Mouse (Mus musculus) cerebellum, adult 8-10 months (tissue): ENCODE results near the gene Phactr1.

ENCODE experiments used
- DNase-seq: peaks from one replicate; pipeline ENCODE4 v3.0.0; 2022

Phactr1 gene

DNA sequence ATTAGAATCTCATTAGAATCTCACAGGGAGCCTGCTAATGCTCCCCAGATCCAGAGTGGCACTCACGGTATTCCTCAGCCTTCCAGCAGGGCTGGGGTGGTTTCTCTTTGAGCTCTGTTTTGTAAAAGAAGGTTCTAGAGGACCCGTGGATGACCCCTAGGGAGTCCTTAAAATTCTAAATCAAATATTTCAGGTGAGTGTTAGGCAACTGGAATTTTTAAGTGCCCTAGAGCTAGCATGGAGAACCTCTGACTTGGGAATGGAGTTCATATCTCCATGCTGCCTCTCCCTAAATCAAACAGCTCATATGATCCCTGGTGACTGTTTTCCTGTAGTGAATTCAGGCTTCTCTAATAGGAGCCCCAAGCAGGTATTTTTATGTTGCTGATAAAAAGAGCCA is 197.9 kb downstream of the Phactr1 start:
- no peak for DNase-seq

DNA sequence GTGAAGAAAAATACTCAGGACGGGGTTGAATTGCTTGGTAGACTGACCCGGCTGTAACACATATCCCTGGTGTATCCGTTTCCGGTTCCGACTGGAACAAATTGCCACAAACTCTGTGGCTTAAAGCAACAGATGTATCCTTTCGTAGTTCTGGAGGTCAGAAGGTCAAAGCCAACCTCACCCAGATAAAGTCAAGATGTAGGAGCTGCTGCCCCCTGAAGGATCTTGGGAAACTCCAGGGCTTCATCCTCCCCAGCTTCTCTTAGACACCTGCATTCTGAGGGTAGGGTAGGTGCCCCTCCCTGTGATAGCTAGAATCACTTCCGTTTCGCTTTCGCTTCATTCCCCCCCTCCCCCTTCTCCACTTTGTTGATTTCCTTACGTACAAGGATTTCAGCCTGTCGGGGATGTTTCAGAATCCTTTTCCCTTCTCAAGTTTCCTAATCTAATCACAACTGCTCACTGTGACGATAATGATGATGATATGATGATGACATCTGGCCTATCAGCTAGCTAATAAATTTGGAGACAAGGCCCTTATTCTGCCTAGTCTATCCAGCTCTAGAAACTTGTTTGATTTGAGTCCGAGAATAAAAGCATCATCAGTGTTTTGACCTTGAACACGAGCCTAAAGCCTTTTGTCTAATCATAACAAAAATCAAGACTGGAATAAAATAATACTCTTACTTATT is 203.8 kb downstream of the Phactr1 start:
- DNase-seq = no peak

DNA sequence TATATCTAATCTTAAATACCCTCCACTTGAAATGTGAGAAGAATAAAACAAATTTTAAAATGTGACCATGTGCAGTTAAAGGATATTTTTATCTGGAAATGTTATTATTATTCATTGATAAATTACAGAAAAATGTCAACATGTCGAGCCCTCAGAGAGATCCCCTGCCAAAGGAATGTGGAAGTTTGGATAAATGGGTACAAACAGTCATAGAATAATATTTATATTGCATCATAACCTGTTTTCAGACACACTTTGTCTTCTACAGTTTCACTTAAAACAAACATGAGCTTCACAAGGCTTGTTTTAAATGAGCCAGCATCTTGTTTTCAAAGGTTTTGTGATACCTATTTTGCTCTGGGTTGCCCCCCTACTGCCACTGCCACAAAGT is 204.3 kb downstream of the Phactr1 start:
- no peak for DNase-seq

DNA sequence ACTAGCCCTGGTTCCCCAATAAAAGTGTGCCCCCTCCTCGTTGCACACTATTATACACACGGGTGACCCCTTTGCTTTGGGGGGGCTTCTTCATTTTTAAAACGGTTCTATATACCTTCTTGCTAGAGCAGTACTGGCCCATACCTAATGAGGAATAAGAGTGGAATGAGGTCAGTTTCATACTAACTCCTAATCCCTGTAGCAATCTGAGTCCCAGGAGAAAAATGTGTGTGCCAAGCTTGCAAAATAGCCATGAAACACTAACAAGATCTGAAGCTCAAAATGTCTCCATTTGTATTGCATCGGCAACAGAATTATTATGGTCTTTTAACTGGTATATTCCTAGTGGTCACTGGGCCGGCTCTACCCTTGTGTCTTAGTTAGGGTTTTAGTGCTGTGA is 207.3 kb downstream of the Phactr1 start:
- DNase-seq = no peak

DNA sequence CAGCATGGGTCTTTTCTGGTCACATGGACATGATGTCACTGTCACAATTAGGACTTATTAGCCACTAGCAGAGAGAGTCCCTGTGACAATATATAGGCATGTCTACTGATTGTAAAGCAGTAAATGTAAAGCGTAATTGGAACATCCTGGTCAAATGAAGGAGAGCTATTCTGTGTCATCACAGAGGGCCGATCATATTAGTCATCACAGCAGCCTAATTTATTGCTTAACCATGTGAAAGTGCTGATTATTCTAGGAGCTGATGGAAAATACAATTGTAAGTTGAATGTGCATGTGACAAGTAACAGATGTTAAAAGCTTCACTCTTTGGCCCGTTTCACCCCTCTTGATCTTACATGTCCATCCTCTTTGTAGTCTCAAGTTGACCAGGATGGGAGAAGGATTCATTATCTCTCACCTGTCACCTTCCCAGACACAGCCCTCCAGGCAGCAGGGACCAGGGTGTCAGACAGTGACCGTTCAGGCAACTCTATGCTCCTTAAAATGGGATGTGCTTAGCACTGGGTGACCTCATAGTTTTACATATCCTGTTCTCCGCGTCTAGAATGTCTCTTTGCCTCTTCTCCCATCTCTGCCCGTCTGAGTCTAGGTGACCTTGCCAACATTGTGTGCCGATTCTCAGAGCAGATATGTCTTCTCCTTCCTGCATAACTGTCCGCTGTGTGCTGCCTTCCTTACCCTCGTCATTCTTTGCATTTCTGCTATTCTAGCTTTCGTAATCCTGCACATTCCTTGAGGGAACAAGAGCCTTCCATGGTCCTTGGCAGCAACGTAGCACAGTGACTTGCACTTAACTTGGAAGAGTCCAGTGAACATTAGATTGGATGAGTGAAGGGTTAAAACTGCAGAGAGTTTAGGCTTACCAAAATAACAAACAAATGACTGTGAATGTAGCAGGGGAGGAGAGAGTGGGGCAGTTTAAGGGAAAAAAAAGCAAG is 209.4 kb downstream of the Phactr1 start:
- DNase-seq = no peak

DNA sequence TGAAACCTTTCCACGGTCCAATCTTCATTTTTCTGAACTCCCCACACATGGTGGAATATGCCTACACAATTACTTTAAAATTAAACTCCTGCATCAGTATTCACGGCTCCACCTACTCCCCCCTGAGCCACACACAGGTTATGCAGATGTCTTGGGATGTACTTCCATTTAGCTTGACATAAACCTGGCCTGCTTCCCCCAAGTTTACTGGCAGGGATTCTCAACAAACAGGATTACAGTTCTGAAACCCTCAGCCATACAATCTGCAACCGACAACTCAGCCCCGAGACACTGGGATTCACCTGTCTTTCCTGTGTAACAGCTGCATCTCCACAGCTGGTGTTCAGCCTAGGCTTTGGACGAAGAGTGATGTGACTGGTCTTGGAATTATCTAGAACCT is 210.2 kb downstream of the Phactr1 start:
- no peak for DNase-seq

DNA sequence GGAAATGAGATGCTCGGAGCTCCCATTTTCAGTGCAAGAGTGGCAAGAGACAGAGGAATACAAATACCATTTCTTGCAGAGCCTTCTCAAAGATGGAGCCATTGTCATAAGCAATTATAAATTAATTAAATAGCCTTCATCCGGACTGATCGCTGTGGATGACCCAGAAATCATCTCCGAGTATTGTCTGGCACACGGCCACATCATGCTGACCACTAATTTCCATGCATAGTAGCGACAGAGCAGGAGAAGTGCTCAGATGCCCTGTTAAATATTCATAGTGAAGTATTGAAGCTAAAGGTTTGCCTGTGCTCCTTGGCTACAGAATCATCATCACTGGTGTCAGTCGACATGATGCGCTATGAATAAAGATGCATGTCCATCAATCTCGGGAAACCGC is 213.6 kb downstream of the Phactr1 start:
- no peak for DNase-seq

DNA sequence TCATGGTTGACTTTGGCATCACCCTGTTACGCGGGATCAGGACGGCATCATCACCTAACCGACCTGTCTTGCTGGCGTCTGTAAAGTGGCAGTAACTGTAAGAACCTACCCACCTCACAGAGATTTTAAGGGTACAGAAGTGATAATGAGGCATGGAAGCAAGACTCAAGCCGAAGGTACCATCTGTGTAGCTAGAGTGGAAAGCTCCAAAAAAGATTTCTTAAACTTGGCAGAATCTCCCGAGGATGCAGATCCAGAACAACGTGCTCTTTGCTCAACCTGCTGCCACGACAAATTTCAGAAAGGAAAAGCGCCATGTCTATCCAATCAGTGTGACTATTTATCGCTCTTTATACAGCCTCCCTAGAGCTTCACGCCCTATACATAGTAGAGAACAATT is 214.2 kb downstream of the Phactr1 start:
- no peak for DNase-seq

DNA sequence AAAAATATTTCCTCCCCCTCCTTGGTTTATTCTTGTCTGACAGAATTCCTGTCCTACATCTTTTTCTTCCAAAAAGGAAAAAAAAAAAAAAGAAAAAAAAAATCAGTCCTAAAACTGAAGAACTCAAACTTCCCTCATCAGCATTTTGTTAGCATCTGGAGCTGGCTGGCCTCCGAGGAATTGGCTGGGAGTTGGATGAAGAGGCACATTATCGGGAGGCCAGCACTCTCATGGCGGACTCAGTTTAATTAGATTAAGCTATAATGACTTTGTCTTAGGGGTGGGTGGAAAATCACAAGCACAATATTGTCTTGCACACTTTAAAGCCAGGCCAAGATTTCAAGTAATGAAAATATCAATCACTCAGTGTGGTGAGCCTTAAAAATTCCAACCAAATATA is 215.6 kb downstream of the Phactr1 start:
- DNase-seq = no peak

DNA sequence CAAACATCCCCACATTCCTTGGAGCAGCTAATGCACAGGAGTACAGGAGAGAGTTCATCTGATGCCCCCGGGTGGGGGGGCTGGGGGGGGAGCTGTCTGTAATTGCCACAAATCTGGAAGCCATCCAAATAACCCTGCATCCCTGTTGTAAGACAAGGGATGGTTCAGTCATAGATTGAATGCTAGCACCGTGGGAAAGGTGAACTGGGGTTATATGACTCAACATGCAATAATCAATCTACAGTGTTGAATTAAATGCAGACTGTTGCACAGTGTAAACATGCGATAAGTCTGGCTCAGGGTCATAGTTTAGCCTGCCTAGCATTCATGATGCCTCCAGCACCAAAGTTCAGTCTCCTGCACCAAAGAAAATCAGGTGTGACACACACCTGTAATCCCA is 219.2 kb downstream of the Phactr1 start:
- no peak for DNase-seq

DNA sequence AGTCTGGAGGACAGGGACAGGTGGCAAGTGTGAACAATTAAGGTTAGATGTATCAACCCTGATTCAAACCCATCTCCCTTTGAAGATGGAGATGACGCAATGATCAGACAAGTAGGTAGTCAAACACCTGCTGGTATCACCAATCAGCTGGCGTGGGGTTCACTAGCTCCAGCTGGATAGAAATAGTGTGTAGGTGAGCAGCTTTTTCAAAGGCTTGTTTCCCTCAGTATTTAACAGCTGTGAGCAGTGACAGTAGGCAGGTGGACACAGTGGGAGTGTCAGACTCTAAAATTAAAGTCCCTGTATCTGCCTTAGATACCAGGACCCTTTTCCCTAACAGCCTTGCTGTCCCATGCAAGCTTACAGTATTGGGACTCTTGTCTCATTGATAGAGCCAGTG is 221.4 kb downstream of the Phactr1 start:
- no peak for DNase-seq

DNA sequence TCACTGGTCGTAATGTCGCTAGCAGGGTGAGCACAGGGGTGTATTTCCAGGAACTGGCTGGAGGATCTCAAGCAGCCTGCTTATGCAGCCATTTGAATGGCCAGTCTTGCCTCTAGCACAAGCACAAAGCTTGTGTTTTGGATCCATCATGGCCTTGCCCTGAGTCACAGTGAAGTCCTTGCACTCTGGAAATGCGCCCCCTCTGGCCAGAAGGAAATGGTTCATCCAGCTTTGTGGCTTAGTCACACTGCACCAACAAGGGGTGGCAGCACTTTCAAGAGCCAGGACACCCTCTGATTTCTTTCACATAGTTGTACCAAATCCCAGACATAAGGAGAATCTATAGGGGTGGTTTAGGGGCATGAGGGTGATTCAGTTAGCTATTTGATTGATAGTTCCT is 222.4 kb downstream of the Phactr1 start:
- no peak for DNase-seq

DNA sequence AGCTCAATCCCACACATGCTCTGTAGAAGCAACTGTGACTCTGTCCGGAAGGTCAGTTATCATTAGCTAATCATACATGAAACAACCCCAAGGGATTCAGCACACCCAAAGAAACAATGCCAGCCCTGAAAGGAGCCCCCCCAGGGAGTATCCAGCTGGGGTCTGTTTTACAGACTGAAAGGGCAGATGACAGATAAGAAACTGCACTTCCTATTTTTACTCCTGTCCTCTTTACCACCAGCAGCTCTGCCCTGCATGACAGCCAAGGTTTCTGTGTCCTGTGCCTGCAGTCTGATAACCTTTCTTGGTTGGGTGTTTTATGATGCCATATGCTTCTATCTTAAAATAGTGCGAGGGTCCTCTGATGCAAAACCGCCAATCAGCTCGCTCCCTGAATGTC is 225.4 kb downstream of the Phactr1 start:
- DNase-seq = no peak

DNA sequence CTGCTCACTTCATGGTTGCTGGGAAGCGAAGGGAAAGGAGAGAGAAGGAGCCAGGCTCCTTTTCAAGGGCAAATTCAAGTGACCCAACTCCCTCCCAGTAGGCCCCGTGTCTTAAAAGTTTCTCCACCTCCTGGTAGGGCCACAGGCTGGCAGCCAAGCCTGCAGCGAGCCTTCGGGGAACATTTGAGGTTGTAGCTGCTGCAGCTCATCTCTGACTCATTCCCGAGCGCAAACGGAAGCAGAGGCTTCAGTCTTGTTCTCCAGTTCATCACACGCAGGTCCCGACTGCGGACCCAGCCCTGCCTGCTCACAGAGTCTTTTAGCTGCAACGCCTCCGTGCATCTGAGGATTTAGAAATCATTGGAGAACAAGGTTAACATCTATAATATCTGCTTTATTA is 226.6 kb downstream of the Phactr1 start:
- no peak for DNase-seq

DNA sequence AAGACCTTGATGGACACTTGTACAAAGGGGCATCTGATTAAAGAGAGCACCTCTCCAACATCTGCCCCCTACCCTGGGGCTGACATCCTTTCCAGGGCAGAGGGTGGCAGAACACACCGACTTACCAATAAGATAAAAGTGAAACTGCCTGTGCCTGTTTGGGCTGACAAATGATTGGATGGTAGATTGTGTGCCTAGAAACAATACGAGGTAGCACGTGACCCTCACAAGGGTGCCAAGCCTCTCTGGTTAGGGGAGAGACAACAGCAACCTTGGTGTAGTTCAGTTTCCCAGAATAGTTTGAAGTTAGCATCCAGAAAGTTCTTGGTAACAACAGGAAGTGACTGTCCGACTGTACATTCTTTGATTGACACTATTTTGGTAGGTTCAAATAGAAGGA is 234.7 kb downstream of the Phactr1 start:
- DNase-seq = no peak

DNA sequence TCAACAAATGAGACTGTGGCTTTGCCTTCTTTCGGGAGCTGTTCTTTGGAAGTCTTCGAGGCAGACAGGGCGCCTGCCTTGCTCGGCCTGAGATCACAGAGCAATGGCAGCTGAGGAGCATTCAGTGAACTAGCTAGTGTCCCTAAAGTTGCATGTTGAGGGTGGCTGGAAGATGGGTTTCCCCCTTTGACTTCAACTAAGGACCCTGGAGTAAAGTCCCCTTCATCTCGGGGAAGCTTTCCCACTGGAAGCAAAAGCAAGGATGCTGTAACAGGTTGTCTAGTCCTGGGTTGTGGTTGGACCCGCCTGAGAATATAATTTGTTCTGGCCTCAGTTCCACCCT is 235.4 kb downstream of the Phactr1 start:
- DNase-seq = no peak

DNA sequence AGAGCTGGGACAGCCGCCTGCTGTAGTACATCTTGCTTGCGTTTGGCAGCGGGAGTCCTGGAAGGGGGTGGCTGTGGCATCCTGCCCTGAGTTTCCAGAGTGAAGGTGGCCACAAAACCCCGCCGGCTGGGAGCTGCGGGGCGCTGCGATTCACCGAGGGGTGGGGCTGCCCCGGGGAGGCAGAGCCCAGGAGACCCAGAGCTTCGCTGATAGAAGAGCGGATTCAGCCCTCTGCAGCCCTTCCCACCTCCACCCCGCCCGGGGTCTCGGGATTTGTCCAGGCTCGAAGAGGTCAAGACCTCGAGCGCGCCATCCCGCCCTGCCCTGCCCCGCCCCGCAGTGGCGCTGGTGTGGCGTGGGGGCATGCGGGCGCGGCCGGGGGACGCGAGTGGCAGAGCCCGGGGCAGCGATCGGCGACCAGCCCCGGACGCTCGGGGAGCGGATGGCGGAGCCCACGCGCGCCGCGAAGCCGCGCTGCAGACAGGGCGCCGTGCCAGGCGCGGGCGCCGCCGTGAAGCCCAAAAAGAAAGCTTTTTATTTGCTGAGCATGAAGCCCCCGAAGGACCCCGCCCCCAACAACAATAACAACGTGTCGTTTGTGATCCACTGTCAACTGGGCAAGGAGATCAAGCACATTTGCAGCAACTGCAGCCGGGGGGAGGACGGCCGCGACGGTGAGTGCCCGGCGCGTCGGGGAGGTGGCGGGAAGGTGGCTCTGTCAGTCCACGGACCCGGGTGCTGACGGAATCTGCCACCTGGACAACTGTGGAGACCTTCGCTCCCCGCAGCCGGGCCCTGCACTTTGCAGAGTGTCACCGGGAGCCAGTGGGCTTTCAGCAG is 236.0 kb downstream of the Phactr1 start:
- peak; percentile 66 for DNase-seq

DNA sequence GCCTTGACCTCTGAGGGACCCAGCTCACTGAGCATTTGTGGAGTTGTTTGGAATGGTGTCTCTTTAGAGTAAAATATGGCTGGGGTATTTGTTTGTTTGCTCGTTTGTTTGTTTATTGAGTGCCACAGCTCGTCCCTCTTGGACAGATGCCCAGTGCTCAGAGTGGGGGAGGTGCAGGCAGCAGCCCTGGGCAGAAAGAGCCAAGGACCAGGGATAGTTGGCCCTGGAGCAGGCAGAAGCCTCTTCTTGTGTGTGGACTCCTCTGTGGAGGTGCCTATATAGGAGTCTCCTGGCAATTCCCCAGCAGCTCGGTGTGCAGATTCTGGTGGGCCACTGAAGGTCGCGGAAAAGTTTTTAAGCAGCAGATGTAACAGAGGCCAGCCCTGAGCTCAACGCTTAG is 236.8 kb downstream of the Phactr1 start:
- peak; percentile 72 for DNase-seq

DNA sequence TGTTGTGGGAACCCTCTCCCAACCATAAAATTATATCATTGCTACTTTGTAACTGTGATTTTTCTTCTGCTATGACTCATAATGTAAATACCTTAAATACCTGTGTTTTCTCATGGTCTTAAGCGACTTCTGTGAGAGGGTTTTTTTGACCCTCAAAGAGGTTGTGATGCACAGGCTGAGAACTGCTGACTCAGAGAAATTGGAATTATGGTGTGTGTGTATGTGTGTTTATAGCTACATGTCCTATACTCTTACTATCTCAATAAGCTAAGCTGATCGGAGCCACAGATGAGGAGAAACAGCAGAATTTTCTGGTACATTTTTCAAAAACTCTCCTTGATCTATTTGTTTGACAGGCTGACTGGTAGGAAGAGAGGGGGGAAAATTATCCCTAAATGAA is 239.6 kb downstream of the Phactr1 start:
- DNase-seq = no peak

DNA sequence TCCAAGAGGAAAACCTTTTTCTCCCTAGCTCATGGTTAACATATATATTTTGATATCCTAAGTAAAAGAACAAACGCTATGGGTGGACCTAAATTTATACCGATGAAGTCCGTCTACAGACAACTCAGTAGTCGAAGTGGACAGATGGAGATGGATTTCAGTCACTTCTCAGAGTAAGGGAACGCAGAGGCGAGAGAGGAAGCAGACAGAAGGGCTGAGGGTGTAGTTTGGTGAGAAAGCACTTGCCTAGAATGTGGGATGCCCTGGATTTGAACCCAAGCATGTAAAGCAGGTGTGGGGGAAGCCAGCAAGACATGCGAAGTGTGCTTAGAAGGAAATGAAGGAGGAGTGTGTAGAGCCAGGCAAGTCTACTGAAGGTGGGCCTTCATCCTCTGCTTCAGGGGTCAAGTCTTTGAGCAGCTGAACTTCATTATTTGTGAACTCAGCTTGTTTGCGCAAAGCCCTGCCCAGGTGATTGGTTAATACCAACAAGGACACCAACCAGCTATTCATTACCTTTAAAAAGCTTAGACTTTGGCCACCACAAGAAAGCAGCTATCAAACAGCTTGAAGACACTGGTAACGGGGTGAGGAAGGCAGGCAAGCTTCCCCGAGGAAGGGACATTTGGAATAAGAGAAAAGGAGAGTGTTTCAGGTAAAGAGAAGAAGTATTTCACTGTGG is 241.5 kb downstream of the Phactr1 start:
- no peak for DNase-seq

DNA sequence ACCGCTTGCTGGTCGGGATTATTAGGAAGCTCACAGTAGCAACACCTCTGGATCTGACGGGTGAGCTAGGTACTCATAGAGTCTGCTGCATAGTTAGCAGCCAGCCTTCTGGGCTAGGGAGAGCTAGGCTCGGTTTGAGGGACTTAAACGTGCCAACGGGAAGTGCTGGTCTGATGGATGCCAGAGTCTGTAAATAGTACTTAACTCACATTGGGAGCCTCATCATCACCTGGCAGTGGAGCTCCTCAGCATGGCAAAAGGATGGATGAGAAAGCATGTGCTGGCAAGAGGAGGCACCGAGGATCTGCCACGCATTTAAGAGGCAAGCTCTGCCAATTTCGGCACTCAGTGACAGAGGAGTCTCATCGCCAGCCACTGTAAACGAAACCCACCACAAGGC is 247.4 kb downstream of the Phactr1 start:
- DNase-seq = no peak

DNA sequence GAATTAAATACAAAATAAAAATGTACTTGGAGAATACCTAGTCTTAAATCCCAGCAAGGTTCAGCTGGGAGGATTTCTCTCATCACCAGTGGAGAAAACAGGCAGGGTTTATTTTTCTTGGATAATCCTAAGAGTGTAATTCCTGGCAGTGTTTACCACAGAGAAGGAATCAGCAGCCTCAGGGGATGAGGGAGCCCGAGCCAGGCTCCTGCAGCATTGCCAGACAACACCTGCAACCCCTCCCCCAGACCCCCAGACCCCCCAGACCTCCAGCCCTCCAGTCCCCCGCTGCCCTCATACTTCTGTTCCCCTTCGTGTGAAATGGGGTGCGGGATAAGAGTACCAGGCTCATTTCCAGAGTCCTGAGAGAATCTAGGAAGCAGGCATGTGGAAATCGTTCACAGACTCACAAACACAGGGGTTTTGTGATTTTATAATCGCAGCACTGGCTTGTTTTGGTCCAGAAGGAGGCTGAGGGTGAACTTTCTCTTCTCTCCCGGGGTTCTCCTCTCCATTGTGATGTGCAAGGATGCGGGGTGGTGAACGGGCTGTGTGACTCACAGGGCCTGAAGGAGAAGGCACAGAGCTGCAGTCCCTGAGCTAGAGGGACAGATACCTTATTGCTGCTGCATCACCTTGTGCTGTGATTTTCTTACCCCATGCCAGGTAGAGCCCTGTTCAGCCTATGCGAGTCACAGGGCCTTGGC is 249.3 kb downstream of the Phactr1 start:
- DNase-seq = no peak
